9 mouse cellular contexts compared by ENCODE assay signal in the genomic region with DNA sequence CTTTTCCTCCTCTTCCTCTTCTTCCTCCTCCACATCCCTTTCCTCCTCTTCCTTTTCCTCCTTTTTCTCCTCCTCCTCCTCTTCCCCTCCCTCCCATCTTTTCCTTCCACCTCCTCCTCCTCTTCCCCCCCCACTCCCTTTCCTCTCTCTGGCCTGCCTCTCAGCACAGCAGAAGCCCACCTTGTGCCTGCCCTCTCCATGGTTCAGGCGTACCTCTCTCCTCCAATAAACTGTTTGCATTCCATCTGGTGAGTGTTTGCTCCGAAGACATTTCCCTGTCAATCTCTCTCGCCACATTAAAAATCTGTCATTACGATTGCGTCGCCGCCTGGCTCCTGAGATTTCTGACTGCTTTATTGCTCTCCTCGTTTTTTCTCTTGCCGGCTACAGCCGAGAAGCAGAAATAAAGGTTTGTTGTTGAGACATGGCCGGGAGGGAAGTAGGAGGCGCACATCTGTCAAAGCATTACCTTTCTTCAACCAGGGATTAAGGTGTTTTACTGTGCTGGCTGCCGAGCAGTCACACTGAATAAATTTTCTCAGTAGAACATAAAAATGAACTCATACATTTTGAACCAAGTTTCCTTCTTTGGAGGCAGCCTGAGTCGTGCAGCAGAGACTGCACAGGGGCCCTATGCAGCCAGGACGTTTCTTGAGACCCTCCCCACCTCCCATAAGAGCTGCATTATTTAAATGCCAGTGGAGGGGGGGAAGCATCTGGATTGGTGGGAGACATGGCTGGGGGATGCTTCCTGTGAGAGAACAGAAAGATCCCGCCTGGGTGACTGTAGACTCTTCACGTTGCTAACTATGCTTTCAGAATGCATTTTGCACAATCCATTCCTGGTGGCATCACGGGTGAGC.
DNase-seq lines count a peak whose midpoint lies in the region; ATAC-seq and TF ChIP-seq lines count a peak whose summit lies in the region.
"Had no signal": no experiment of that assay in that cellular context is flagged by ENCODE, and none has a peak within 500 bp of the region (broad histone marks: within the 10 kb centered on the region; RNA-seq: fewer than 3 reads in every experiment).

No protein-coding gene starts in this region.

- no peaks in the 10 kb centered on the region for H3K27me3 ChIP-seq in kidney, postnatal 0 days (ENCODE audit: insufficient read depth, low read length)
- H3K27me3 ChIP-seq in forebrain, embryonic 12.5 days: no peaks in the 10 kb centered on the region
- H3K27me3 ChIP-seq in neural tube, embryonic 14.5 days (ENCODE audit: control insufficient read depth, insufficient read depth, low read length): no peaks in the 10 kb centered on the region
- H3K27me3 ChIP-seq in heart, embryonic 11.5 days (ENCODE audit: control insufficient read depth, insufficient read depth, low read length): no peaks in the 10 kb centered on the region
- H3K27me3 ChIP-seq in lung, postnatal 0 days (replicated peaks; ENCODE audit: insufficient read depth, low read length): no peaks in the 10 kb centered on the region

- no peak overlapping the region for H3K4me3 ChIP-seq in kidney, postnatal 0 days (replicated peaks; ENCODE audit: low read depth, low read length)
- H3K4me3 ChIP-seq in forebrain, embryonic 12.5 days (replicated peaks): no peak overlapping the region
- no peak overlapping the region for H3K4me3 ChIP-seq in neural tube, embryonic 14.5 days (ENCODE audit: low read depth, low read length)
- no peak overlapping the region for H3K4me3 ChIP-seq in heart, embryonic 11.5 days (ENCODE audit: low read depth, low read length)
- no peak overlapping the region for H3K4me3 ChIP-seq in lung, postnatal 0 days (ENCODE audit: low read depth, low read length)

- no peak for ATAC-seq in kidney, postnatal 0 days (replicated peaks; ENCODE audit: low FRiP score, low read depth)
- no peak for ATAC-seq in forebrain, embryonic 12.5 days (ENCODE audit: low FRiP score)
- ATAC-seq in neural tube, embryonic 14.5 days (ENCODE audit: low read depth): peak; percentile 28; the same call in 1 of the 2 replicates
- no peak for ATAC-seq in heart, embryonic 11.5 days (replicated peaks; ENCODE audit: insufficient number of reproducible peaks, low FRiP score, low TSS enrichment)
- ATAC-seq in lung, postnatal 0 days: no peak

- no peak for TF ChIP-seq EP300 in lung, postnatal 0 days (IDR thresholded peaks at IDR 0.05)

- H3K9ac ChIP-seq in kidney, postnatal 0 days (ENCODE audit: low read depth, low read length): no peak overlapping the region
- no peak overlapping the region for H3K9ac ChIP-seq in forebrain, embryonic 12.5 days
- H3K9ac ChIP-seq in neural tube, embryonic 14.5 days (replicated peaks; ENCODE audit: low read depth, low read length): no peak overlapping the region
- no peak overlapping the region for H3K9ac ChIP-seq in heart, embryonic 11.5 days (ENCODE audit: low read depth, low read length)
- no peak overlapping the region for H3K9ac ChIP-seq in lung, postnatal 0 days (replicated peaks; ENCODE audit: low read depth)
- H3K9ac ChIP-seq: liver, embryonic 14.5 days had no signal

- no peak overlapping the region for H3K27ac ChIP-seq in kidney, postnatal 0 days
- H3K27ac ChIP-seq in forebrain, embryonic 12.5 days: peak overlapping the region; percentile 68
- H3K27ac ChIP-seq in neural tube, embryonic 14.5 days (ENCODE audit: low read depth, low read length): peak overlapping the region; percentile 60
- H3K27ac ChIP-seq in heart, embryonic 11.5 days (ENCODE audit: low read depth, low read length): no peak overlapping the region
- H3K27ac ChIP-seq in lung, postnatal 0 days (ENCODE audit: low read length): no peak overlapping the region
- H3K27ac ChIP-seq: liver, embryonic 14.5 days had no signal

- no peaks in the 10 kb centered on the region for H3K4me1 ChIP-seq in kidney, postnatal 0 days (replicated peaks; ENCODE audit: insufficient read depth, low read length)
- H3K4me1 ChIP-seq in forebrain, embryonic 12.5 days: peaks cover 9% of the 10 kb centered on the region
- peaks cover 4% of the 10 kb centered on the region; the same call in 1 of the 2 replicates for H3K4me1 ChIP-seq in neural tube, embryonic 14.5 days (ENCODE audit: control insufficient read depth, insufficient read depth, low read length)
- no peaks in the 10 kb centered on the region for H3K4me1 ChIP-seq in heart, embryonic 11.5 days (ENCODE audit: control insufficient read depth, insufficient read depth, low read length)
- no peaks in the 10 kb centered on the region for H3K4me1 ChIP-seq in lung, postnatal 0 days (ENCODE audit: insufficient read depth, low read depth, low read length)

- no peak for DNase-seq in kidney, postnatal 0 days (ENCODE audit: low spot score)
- DNase-seq in kidney, postnatal 25 days: no peak
- peak; percentile 19 to 30 for DNase-seq in layer of hippocampus, postnatal 10 days (ENCODE audit: low spot score in 2 of 2)
- no peak for DNase-seq in lung, postnatal 0 days (ENCODE audit: low spot score)
- DNase-seq in thymus, postnatal 25 days: no peak

- no peaks in the 10 kb centered on the region for H3K9me3 ChIP-seq in kidney, postnatal 0 days (replicated peaks; ENCODE audit: low read length)
- H3K9me3 ChIP-seq in forebrain, embryonic 12.5 days: no peaks in the 10 kb centered on the region
- no peaks in the 10 kb centered on the region for H3K9me3 ChIP-seq in neural tube, embryonic 14.5 days (ENCODE audit: control insufficient read depth, low read length)
- H3K9me3 ChIP-seq in heart, embryonic 11.5 days (replicated peaks; ENCODE audit: control insufficient read depth, low read length): no peaks in the 10 kb centered on the region
- no peaks in the 10 kb centered on the region for H3K9me3 ChIP-seq in lung, postnatal 0 days (ENCODE audit: low read length)

- no peaks in the 10 kb centered on the region for H3K36me3 ChIP-seq in kidney, postnatal 0 days (ENCODE audit: insufficient read depth, low read length)
- H3K36me3 ChIP-seq in forebrain, embryonic 12.5 days (replicated peaks): no peaks in the 10 kb centered on the region
- no peaks in the 10 kb centered on the region for H3K36me3 ChIP-seq in neural tube, embryonic 14.5 days (ENCODE audit: control insufficient read depth, insufficient read depth, low read length)
- H3K36me3 ChIP-seq in heart, embryonic 11.5 days (ENCODE audit: control insufficient read depth, insufficient read depth, low read length): no peaks in the 10 kb centered on the region
- no peaks in the 10 kb centered on the region for H3K36me3 ChIP-seq in lung, postnatal 0 days (ENCODE audit: insufficient read depth, low read length)

- peak overlapping the region; percentile 31; the same call in 1 of the 2 replicates for H3K4me2 ChIP-seq in kidney, postnatal 0 days (ENCODE audit: low read length)
- 0 out of 2 replicates have a peak overlapping the region, but pooled peaks have one; percentile 6 for H3K4me2 ChIP-seq in forebrain, embryonic 12.5 days
- peak overlapping the region; percentile 27; the same call in 1 of the 2 replicates for H3K4me2 ChIP-seq in neural tube, embryonic 14.5 days (ENCODE audit: low read depth, low read length)
- no peak overlapping the region for H3K4me2 ChIP-seq in heart, embryonic 11.5 days
- no peak overlapping the region for H3K4me2 ChIP-seq in lung, postnatal 0 days (replicated peaks; ENCODE audit: low read depth, low read length)

- WGBS in kidney, postnatal 0 days: 24% methylated on average over 18 of the region's 18 CpGs
- WGBS in forebrain, embryonic 12.5 days: 56% methylated on average over 18 of the region's 18 CpGs
- WGBS in neural tube, embryonic 14.5 days: 24% methylated on average over 18 of the region's 18 CpGs
- 59% methylated on average over 18 of the region's 18 CpGs for WGBS in heart, embryonic 11.5 days (ENCODE audit: insufficient replicate concordance)
- WGBS in lung, postnatal 0 days: 25% methylated on average over 18 of the region's 18 CpGs

- no peak for TF ChIP-seq CTCF in kidney, postnatal 0 days (IDR thresholded peaks at IDR 0.05; ENCODE audit: low read depth)
- TF ChIP-seq CTCF in lung, postnatal 0 days (IDR thresholded peaks at IDR 0.05): no peak

Comparison
In these comparisons a context has a peak if more than half of its experiments do, and no peak if none do; other contexts are left out.
1. DNase-seq: peak in layer of hippocampus, postnatal 10 days (2 of 2); none in kidney, postnatal 0 days (single experiment), kidney, postnatal 25 days (0 of 2), lung, postnatal 0 days (single experiment) and thymus, postnatal 25 days (single experiment).
2. H3K27ac ChIP-seq: peak in forebrain, embryonic 12.5 days (single experiment) and neural tube, embryonic 14.5 days (single experiment); none in kidney, postnatal 0 days (single experiment), heart, embryonic 11.5 days (single experiment) and lung, postnatal 0 days (single experiment).
3. H3K4me2 ChIP-seq: peak in kidney, postnatal 0 days (single experiment), forebrain, embryonic 12.5 days (single experiment) and neural tube, embryonic 14.5 days (single experiment); none in heart, embryonic 11.5 days (single experiment) and lung, postnatal 0 days (single experiment).